Mouse (Mus musculus) spleen, adult 12 weeks (tissue): Measurements from ENCODE around the gene Nxpe4.
"Not testable (repeated sequence)": the region's sequence is repeated elsewhere in the genome, so short reads cannot be mapped to it uniquely, and the experiment has no call there.

Experiments used
- DNase-seq: peaks from one replicate; pipeline ENCODE4 v3.0.0; 2022; ENCODE audit warnings: low spot score

Nxpe4 gene

DNA sequence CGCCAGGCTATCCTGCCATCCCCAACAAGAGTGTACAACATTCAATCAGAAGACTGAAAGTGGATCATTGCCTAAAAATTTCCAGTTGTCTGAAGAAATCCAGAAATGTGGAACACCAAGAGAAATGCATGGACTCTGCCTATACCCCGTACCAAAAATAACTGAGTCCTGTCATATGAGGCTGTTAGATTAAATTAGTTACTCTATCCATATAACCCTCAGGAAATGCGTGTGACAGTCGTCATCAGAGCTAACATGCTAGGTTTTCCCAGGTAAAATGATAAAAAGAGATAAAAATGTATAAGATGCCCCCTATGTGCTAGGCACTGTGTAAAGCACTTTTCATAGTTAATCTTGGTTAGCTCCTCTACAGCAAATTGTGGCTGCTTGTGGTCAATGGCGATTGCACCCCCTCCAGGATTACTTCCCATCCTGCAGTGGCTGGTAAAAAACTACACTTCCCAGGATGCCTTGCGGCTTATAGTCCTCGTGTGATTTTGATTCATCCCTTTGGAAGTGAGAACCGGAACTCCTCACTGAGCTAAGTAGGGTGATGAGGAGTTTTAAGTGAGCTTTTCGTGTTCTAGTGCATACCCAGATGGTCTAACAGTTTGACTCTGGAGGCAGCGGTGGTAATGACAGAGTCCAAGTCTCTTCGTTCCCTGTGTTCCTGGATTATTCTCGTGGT lies at the start of gene Nxpe4:
TSS of gene Nxpe4 (plus strand) at position 519 of the 688 bp plus-strand sequence.
- no peak for DNase-seq

DNA sequence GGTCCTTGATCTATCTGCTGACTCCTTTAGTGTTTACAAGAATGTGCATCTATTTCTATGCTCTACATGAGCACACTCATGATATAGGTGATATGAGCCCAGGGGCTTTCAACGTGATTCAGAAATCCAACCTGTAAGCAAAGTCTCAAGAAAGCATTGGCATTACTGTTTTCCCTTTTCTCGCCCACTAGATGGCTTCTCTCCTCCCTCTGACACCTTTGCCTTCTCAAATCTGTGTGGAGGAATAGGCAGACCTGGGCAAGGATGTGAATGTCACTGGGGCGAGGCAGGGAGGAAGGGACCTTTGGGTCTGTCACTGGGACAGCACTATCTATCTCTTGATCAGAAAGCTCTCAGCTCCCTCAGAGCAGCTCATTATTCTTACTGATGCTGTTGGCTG lies 35.0 kb upstream of the Nxpe4 start:
- no peak for DNase-seq

DNA sequence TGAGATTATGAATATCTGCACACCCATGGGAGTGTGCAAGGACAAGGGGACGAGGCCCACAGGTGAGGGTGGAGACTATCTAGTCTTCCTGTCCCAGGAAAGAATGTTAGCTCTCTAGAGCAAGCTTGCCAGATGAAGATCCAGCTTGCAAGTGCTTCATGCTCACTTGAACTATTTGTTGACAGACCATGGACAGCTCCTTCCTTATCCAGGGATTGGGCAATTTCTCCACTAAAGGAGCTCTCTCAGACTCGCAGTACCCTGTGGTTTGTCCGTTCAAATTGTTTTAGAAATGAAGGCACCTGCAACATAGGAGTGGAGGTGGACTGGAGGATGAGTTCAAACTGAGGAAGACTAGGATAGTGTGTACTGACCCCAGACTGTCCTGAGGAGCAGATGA lies 24.3 kb upstream of the Nxpe4 start:
- no peak for DNase-seq

- DNase-seq, result no peak
Measured at GRCm38 (mm10) chr9:48140485-48141411, 21.1 kb upstream of the Nxpe4 start.

- no peak for DNase-seq
Measured at GRCm38 (mm10) chr9:48142646-48143045, 19.2 kb upstream of the Nxpe4 start.

DNA sequence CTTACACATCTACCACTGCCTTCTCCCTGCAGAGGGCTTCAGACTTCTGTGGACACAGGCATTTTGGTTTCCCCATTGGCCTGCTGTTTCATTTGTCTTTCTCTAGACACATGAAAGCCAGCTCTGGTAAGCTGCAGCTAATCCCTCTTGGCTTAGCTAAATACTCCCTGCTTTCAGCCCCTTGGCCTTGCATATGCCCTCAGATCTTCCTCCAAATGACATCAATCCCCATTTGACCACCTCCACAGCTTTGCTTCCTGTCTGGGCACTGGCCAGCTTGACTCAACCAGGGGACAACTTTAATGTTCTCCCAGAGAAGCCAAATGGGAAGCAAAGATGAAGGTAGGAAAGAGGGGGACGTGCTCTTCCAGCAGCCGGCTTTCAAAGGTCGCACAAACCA lies 15.1 kb upstream of the Nxpe4 start:
- DNase-seq, result no peak

GRCm38 (mm10) chr9:48166531-48166930 lies 4.7 kb downstream of the Nxpe4 start:
- DNase-seq, result not testable (repeated sequence)

GRCm38 (mm10) chr9:48176764-48177163 lies 14.9 kb downstream of the Nxpe4 start:
- DNase-seq, result no peak

GRCm38 (mm10) chr9:48181300-48181699 lies 19.5 kb downstream of the Nxpe4 start:
- DNase-seq, result no peak

- no peak for DNase-seq
Measured at GRCm38 (mm10) chr9:48182718-48183414, 21.0 kb downstream of the Nxpe4 start.

- DNase-seq, result no peak
Measured at GRCm38 (mm10) chr9:48184319-48184718, 22.5 kb downstream of the Nxpe4 start.

DNA sequence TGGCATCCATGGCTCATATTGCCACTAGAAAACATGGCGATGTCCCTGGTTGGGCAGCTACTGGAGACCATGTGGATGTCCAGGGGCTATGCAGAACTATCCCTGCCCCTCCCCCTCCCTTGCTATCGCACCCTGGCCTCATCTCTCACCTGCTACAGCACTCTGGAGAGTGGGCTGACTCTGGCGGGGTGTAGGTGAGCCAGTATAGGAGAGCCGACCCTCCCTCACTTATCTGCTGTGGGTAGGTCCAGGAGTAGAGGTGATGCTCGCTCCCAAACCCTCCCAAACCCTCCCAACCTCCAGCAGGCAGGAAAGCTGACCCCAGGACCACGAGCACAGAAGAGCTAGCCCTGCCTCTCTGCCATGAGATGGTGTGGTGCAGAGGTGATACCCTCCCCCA lies 27.0 kb downstream of the Nxpe4 start:
- DNase-seq, result no peak

GRCm38 (mm10) chr9:48197458-48197884 lies 35.6 kb downstream of the Nxpe4 start:
- no peak for DNase-seq

DNA sequence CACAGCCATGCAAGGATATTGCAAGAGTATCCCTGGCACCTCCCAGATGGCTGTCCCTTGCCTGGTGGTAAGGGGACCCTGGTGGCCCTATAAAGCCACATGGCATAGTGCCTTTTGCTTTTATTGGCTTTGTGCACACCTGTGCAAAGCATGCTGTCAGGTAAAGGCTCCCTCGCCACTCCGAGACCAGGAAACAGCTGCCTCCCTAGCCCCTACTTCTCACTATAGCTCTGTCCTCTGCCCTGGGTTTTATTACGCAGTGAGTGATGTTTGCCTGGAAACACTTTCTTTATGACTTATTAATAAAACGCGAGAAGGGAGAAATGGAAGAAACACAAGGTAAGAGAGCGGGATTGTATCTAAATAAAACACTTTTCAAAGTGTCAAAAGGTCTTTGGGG lies 49.1 kb downstream of the Nxpe4 start:
- DNase-seq, result no peak

- no peak for DNase-seq
Measured at GRCm38 (mm10) chr9:48211912-48212311, 50.1 kb downstream of the Nxpe4 start.

GRCm38 (mm10) chr9:48214751-48215150 lies 52.9 kb downstream of the Nxpe4 start:
- DNase-seq, result no peak

GRCm38 (mm10) chr9:48216091-48217001 lies 54.5 kb downstream of the Nxpe4 start:
- no peak for DNase-seq

GRCm38 (mm10) chr9:48230706-48231105 lies 68.9 kb downstream of the Nxpe4 start:
- DNase-seq, result no peak

DNA sequence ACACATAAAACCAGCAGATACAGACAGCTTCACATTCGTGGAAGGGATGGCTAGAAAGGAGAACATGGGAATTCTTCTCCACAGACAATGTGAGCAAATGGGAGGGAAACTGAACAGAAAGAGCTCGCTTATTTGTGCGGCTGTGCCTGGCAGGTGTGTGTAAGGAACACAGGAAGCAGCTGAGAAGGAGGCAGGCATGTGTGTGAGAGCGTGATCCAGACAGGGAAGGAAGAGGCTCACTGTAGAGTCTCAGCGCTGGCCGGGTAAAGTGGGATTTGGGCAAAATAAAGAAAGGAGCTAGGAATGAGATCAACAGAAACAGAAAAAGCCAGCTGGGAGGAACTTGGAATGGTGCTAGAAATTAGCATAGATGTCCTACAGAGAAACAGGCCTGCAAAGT lies 74.6 kb downstream of the Nxpe4 start:
- no peak for DNase-seq

GRCm38 (mm10) chr9:48238153-48238755 lies 76.4 kb downstream of the Nxpe4 start:
- DNase-seq, result peak; percentile 22

DNA sequence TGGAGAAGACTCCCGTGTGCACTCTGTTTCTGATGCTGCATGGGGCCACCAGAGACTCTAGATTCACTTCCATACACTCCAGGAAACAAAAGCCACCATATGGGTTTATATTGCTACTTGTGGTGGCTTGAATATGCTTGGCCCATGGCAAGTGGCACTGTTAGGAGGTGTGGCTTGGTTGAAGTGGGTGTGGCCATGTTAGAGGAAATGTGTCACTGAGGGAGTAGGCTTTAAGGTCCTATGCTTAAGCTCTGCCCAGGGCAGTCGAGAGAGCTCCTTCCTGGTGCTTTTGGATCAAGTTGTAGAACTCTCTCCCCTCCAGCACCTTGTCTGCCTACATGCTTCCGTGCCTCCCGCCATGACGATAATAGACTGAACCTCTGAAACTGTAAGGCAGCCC lies 77.6 kb downstream of the Nxpe4 start:
- DNase-seq, result no peak
